ENCODE assay signal across 12 mouse cellular contexts in the genomic region with DNA sequence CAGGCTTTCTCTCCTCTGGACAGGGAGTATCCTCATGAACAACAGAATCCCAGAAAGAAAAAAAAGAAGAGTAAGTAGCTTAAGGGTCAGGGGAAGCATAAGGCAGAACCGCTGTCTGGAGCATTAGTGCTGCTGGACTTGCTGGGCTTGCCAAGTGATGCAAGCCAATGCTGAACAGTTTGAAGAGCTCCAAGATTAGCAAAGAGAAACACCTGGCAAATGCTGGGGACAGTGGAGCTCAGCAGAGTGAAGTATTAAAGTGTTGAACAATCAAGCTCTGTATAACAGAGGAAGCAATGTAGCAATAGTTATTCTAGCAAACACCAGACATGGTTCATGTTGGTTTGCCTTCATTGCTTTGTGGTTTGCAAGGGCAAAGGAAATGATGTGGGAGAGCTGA.
DNase-seq lines count a peak whose midpoint lies in the region.
"Had no signal": no experiment of that assay in that cellular context is flagged by ENCODE, and none has a peak within 500 bp of the region (broad histone marks: within the 10 kb centered on the region; RNA-seq: fewer than 3 reads in every experiment).

No protein-coding gene starts in this region.

- intact Hi-C loops in heart, postnatal 25 days (cut with DNase I): no loop called here

- DNase-seq in heart, adult 9 months (ENCODE audit: low spot score in 2 of 2): peak; percentile 30 to 43
- no peak for DNase-seq in heart, postnatal 25 days (ENCODE audit: low spot score)
- peak; percentile 18 for DNase-seq in 3134 (ENCODE audit: extremely low read depth, insufficient read length, low spot score)
- peak; percentile 38 for DNase-seq in Muller cell, postnatal 12 days (ENCODE audit: inconsistent ontology term)
- peak; percentile 29 for DNase-seq in lung, postnatal 36 days
- no peak for DNase-seq in embryo, embryonic 9.5 days (ENCODE audit: extremely low spot score)
- no peak for DNase-seq in neural tube, embryonic 10.5 days (ENCODE audit: extremely low spot score, low spot score)
- DNase-seq: cerebellum, adult 11 months; cerebellum, postnatal 10 days; forebrain, postnatal 0 days; kidney, adult 11 months; retina, postnatal 1 day had no signal

Comparison
In these comparisons a context has a peak if more than half of its experiments do, and no peak if none do; other contexts are left out.
1. DNase-seq: peak in heart, adult 9 months (2 of 2), 3134 (single experiment), Muller cell, postnatal 12 days (single experiment) and lung, postnatal 36 days (single experiment); none in heart, postnatal 25 days (single experiment), embryo, embryonic 9.5 days (single experiment) and neural tube, embryonic 10.5 days (single experiment).